Mouse (Mus musculus) megakaryocyte, embryonic 14.5 days (primary cell): ENCODE measurements at regions not wholly inside any gene's neighbourhood (a gene's known extent, or its start where the extent isn't known, plus 50 kb on each side); places are given as distances from the start of the nearest gene placed in this dataset.

Experiments used
- FLI1 ChIP-seq: IDR thresholded peaks from 2 replicates; pipeline ENCODE4 v1.6.1; 2012; ENCODE audit warnings: low read length, inconsistent platforms, mixed read lengths
- GATA1 ChIP-seq: IDR thresholded peaks from 3 replicates; pipeline ENCODE4 v1.6.1; 2012; ENCODE audit warnings: mixed read lengths, low read length, inconsistent platforms, borderline replicate concordance

GRCm38 (mm10) chr5:74792936-74793335, 90.2 kb upstream of the Lnx1 start:
- TF ChIP-seq GATA1: no peak
- no peak for TF ChIP-seq FLI1
